Mouse (Mus musculus): ENCODE data around the gene Dcpp1. TPM values are rescaled to one million over a fixed set of nuclear protein-coding genes. Genes with fewer than 3 reads are reported as not detected.

Gene Dcpp1
- polyA plus RNA-seq, 1 experiment from 2014 or later: not detected

DNA sequence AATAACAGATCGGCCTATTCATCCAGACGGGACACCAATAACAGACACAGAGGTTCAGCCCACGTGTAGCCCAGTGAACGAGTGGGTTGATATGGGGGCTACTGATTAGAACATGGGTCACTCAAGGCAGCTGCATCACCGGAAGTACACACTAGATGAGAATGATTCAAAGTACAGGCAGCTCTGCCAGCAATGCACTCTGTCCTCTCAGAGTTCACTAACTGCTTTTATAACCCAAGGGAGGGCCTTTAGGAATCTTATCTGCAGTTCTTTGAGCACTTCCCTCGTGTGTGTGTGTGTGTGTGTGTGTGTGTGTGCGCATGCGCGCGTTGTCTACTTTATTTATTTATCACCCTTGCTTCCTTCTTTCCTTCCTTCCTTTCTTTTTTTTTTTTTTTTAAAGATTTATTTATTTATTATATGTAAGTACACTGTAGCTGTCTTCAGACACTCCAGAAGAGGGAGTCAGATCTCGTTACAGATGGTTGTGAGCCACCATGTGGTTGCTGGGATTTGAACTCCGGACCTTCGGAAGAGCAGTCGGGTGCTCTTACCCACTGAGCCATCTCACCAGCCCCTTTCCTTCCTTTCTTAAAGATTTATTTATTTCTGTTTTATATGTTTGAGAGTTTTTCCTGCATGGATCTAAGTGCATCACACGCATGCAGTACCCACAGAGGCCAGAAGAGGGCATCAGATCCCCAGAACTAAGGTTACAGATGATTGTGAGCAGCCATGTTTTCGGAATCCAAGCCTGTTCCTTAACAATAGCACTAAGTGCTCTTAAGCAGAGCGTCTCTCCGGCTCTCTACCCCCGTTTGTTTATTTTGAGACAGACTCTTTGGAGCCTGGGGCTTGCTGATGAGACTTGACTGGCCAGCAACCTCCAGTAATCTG lies 29.6 kb upstream of the Dcpp1 start:
- no peaks in the 10 kb centered on the region; the same call in 1 of the 2 replicates for H3K4me1 ChIP-seq (ENCODE audit: control insufficient read depth, insufficient read depth, low read length)
- H3K9me3 ChIP-seq (replicated peaks; ENCODE audit: control insufficient read depth, low read length): no peaks in the 10 kb centered on the region
- no peaks in the 10 kb centered on the region for H3K27me3 ChIP-seq (ENCODE audit: control insufficient read depth, insufficient read depth, low read length)
- no peak overlapping the region for H3K4me3 ChIP-seq (ENCODE audit: low read depth, low read length)
- no peaks in the 10 kb centered on the region for H3K36me3 ChIP-seq (replicated peaks; ENCODE audit: control insufficient read depth, insufficient read depth, low read depth, low read length)
- no peak overlapping the region for H3K4me2 ChIP-seq (ENCODE audit: low read depth, low read length)
- DNase-seq (ENCODE audit: low spot score): peak; percentile 82
- H3K27ac ChIP-seq (replicated peaks; ENCODE audit: low read depth, low read length): no peak overlapping the region
- WGBS: 59% methylated on average over 18 of the region's 19 CpGs
- ATAC-seq (replicated peaks; ENCODE audit: insufficient number of reproducible peaks, low FRiP score, low TSS enrichment, low read depth): no peak
- no peak overlapping the region for H3K9ac ChIP-seq (replicated peaks; ENCODE audit: low read length)

DNA sequence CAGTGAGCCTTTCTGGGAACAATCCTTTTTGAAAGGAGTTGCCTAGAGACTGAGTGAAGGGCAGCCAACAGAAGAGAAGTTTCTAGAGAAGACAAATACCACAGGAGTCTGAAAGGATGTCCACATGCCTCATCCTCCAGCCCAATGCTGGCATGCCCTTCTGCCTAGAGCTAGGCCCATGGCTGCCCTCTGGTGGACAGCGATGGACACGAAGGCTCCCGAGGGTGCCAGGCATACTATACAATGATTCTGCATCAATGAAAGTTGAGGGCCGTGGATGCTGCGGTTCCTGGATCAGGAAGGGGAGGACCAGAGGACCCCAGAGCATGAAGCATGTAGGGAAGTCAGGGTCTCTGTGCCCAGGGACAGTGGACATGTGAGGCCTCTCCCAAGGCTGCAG lies 27.4 kb upstream of the Dcpp1 start:
- Histone ChIP-seq H3K27me3 (ENCODE audit: control insufficient read depth, insufficient read depth, low read length) (no peaks in the 10 kb centered on the region), H3K9ac (replicated peaks; ENCODE audit: low read length) (no peak overlapping the region), H3K9me3 (replicated peaks; ENCODE audit: control insufficient read depth, low read length) (no peaks in the 10 kb centered on the region), H3K4me2 (ENCODE audit: low read depth, low read length) (no peak overlapping the region), H3K36me3 (replicated peaks; ENCODE audit: control insufficient read depth, insufficient read depth, low read depth, low read length) (no peaks in the 10 kb centered on the region), H3K4me3 (ENCODE audit: low read depth, low read length) (no peak overlapping the region), H3K4me1 (ENCODE audit: control insufficient read depth, insufficient read depth, low read length) (no peaks in the 10 kb centered on the region; the same call in 1 of the 2 replicates), H3K27ac (replicated peaks; ENCODE audit: low read depth, low read length) (no peak overlapping the region)
- ATAC-seq (replicated peaks; ENCODE audit: insufficient number of reproducible peaks, low FRiP score, low TSS enrichment, low read depth) (no peak), DNase-seq (ENCODE audit: low spot score) (peak; percentile 60)
- WGBS: 30% methylated on average over 5 of the region's 5 CpGs

DNA sequence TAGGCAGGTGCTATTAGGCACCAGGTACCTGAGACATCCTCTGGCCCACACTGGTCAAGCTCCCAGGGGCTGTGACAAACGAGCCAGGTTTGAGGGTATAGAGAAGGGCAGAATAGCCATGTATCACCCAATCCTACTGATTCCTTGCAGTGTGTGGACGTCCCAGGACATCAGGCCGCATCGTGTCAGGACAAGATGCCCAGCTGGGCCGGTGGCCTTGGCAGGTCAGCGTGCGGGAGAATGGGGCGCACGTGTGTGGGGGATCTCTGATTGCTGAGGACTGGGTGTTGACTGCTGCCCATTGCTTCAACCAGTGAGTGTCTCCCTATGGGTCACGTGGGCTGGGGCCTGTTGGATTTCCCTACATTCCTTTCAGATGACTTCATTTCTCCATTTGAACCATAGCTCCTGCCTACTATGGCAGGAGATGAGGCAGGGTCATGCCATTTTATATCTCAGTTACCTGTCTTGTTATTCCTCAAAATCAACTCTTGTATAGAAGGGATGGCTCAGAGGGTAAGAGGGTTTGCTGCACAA lies 26.4 kb upstream of the Dcpp1 start:
- DNase-seq (ENCODE audit: low spot score) (no peak), ATAC-seq (replicated peaks; ENCODE audit: insufficient number of reproducible peaks, low FRiP score, low TSS enrichment, low read depth) (no peak)
- no peaks in the 10 kb centered on the region for H3K27me3 ChIP-seq (ENCODE audit: control insufficient read depth, insufficient read depth, low read length)
- no peak overlapping the region for H3K9ac ChIP-seq (replicated peaks; ENCODE audit: low read length)
- 85% methylated on average over 10 of the region's 10 CpGs for WGBS
- no peak overlapping the region for H3K4me3 ChIP-seq (ENCODE audit: low read depth, low read length)
- no peaks in the 10 kb centered on the region for H3K36me3 ChIP-seq (replicated peaks; ENCODE audit: control insufficient read depth, insufficient read depth, low read depth, low read length)
- H3K4me1 ChIP-seq (ENCODE audit: control insufficient read depth, insufficient read depth, low read length): no peaks in the 10 kb centered on the region; the same call in 1 of the 2 replicates
- no peak overlapping the region for H3K27ac ChIP-seq (replicated peaks; ENCODE audit: low read depth, low read length)
- no peaks in the 10 kb centered on the region for H3K9me3 ChIP-seq (replicated peaks; ENCODE audit: control insufficient read depth, low read length)
- H3K4me2 ChIP-seq (ENCODE audit: low read depth, low read length): no peak overlapping the region

DNA sequence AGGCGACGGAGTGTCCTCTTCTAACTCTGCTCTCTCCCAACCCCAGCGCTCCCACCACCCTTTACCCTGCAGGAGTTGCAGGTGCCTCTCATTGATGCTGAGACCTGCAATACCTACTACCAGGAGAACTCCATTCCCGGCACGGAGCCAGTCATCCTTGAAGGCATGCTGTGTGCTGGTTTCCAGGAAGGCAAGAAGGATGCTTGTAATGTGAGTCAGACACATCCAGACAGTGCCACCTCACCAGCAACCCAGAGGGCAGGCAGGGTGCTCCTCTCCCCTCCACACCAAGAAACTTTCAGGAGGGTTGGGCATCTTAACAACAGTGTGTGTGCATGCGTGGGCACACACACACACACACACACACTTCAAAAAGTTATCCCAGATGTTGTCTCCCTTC lies 23.5 kb upstream of the Dcpp1 start:
- H3K9me3 ChIP-seq (replicated peaks; ENCODE audit: control insufficient read depth, low read length): no peaks in the 10 kb centered on the region
- WGBS: 80% methylated on average over 6 of the region's 6 CpGs
- H3K4me3 ChIP-seq (ENCODE audit: low read depth, low read length): no peak overlapping the region
- no peak overlapping the region for H3K4me2 ChIP-seq (ENCODE audit: low read depth, low read length)
- no peak for DNase-seq (ENCODE audit: low spot score)
- no peak overlapping the region for H3K27ac ChIP-seq (replicated peaks; ENCODE audit: low read depth, low read length)
- H3K27me3 ChIP-seq (ENCODE audit: control insufficient read depth, insufficient read depth, low read length): no peaks in the 10 kb centered on the region
- no peaks in the 10 kb centered on the region for H3K36me3 ChIP-seq (replicated peaks; ENCODE audit: control insufficient read depth, insufficient read depth, low read depth, low read length)
- H3K4me1 ChIP-seq (ENCODE audit: control insufficient read depth, insufficient read depth, low read length): no peaks in the 10 kb centered on the region; the same call in 1 of the 2 replicates
- H3K9ac ChIP-seq (replicated peaks; ENCODE audit: low read length): no peak overlapping the region
- ATAC-seq (replicated peaks; ENCODE audit: insufficient number of reproducible peaks, low FRiP score, low TSS enrichment, low read depth): no peak

DNA sequence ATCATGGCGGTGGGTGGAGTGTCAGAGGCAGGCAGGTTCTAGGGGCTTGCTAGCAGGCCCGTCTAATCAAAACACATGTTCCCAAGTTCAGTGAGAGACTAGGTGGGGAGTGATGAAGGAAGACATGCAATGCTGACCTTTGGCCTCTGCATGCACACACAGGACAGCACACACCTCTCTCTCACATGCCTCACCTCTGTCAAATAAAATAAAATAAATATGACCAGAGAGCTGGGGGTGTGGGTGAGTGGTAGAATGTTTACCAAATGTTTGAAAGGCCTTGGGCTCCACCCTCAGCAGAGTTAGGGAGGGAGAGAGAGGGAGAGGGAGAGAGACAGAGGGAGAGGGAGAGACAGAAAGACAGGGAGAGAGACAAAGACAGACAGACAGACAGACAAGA lies 22.8 kb upstream of the Dcpp1 start:
- WGBS: 67% methylated on average over 2 of the region's 2 CpGs

DNA sequence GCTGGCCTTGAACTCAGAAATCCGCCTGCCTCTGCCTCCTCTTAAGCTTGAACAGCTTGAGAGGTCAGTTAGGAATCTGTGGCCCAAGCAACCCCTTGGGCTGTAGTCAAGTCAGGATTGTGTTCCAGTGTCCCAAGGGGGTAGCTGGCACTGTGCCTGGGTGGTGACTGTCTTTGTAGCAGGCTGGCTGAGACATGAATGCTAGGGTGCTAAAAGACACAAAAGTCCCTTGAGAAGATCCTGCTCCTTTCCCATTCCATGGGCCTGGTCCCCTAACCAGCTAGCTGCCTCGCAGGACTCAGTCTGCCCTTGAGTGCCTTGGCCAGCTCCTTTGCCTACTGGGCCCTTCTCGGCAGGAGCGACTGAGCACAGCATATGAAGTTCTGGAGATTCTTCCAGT lies 17.8 kb upstream of the Dcpp1 start:
- H3K36me3 ChIP-seq (replicated peaks; ENCODE audit: control insufficient read depth, insufficient read depth, low read depth, low read length): no peaks in the 10 kb centered on the region
- H3K4me1 ChIP-seq (ENCODE audit: control insufficient read depth, insufficient read depth, low read length): no peaks in the 10 kb centered on the region
- H3K9ac ChIP-seq (replicated peaks; ENCODE audit: low read length): no peak overlapping the region
- no peak for ATAC-seq (replicated peaks; ENCODE audit: insufficient number of reproducible peaks, low FRiP score, low TSS enrichment, low read depth)
- WGBS: 92% methylated on average over 4 of the region's 4 CpGs
- H3K9me3 ChIP-seq (replicated peaks; ENCODE audit: control insufficient read depth, low read length): no peaks in the 10 kb centered on the region
- H3K27me3 ChIP-seq (ENCODE audit: control insufficient read depth, insufficient read depth, low read length): no peaks in the 10 kb centered on the region
- no peak for DNase-seq (ENCODE audit: low spot score)
- no peak overlapping the region for H3K4me2 ChIP-seq (ENCODE audit: low read depth, low read length)
- H3K4me3 ChIP-seq (ENCODE audit: low read depth, low read length): no peak overlapping the region
- H3K27ac ChIP-seq (replicated peaks; ENCODE audit: low read depth, low read length): no peak overlapping the region

More for the DNA sequence above, 22.8 kb upstream of the Dcpp1 start:
- Histone ChIP-seq H3K4me1 (ENCODE audit: control insufficient read depth, insufficient read depth, low read length) (no peaks in the 10 kb centered on the region; the same call in 1 of the 2 replicates), H3K27me3 (ENCODE audit: control insufficient read depth, insufficient read depth, low read length) (no peaks in the 10 kb centered on the region), H3K4me3 (ENCODE audit: low read depth, low read length) (no peak overlapping the region), H3K27ac (replicated peaks; ENCODE audit: low read depth, low read length) (no peak overlapping the region), H3K9ac (replicated peaks; ENCODE audit: low read length) (no peak overlapping the region), H3K36me3 (replicated peaks; ENCODE audit: control insufficient read depth, insufficient read depth, low read depth, low read length) (no peaks in the 10 kb centered on the region), H3K4me2 (ENCODE audit: low read depth, low read length) (no peak overlapping the region), H3K9me3 (replicated peaks; ENCODE audit: control insufficient read depth, low read length) (no peaks in the 10 kb centered on the region)
- DNase-seq (ENCODE audit: low spot score) (no peak), ATAC-seq (replicated peaks; ENCODE audit: insufficient number of reproducible peaks, low FRiP score, low TSS enrichment, low read depth) (no peak)

DNA sequence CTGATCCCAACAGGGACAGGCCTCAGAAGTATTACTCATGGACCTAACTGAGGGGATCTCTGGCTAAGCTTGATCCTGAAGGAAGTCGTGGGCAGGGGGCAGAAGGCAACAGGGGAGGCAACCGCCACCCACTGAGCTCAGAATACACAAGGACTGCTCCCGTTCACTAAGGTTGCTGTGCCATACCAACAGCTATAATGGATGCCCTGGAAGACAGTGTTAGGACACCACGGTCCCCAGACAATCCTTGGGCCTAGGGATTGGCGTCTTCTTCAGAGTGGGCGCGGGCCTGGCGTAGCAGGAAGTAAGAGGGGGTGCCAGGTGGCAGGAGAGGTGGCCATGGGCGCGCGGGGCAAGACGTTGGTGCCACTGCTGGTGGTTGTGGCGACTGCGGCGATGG lies 12.9 kb upstream of the Dcpp1 start, which contains the start of gene Prss21:
TSS of gene Prss21 (plus strand) at position 301 of the 400 bp plus-strand sequence.
- no peaks in the 10 kb centered on the region for H3K9me3 ChIP-seq (replicated peaks; ENCODE audit: control insufficient read depth, low read length)
- no peak within 1 kb of the TSS for H3K9ac ChIP-seq (replicated peaks; ENCODE audit: low read length)
- no peaks in the 10 kb centered on the region for H3K36me3 ChIP-seq (replicated peaks; ENCODE audit: control insufficient read depth, insufficient read depth, low read depth, low read length)
- H3K4me1 ChIP-seq (ENCODE audit: control insufficient read depth, insufficient read depth, low read length): no peaks in the 10 kb centered on the region
- H3K27ac ChIP-seq (replicated peaks; ENCODE audit: low read depth, low read length): no peak within 1 kb of the TSS
- H3K4me3 ChIP-seq (ENCODE audit: low read depth, low read length): no peak within 1 kb of the TSS
- H3K4me2 ChIP-seq (ENCODE audit: low read depth, low read length): no peak within 1 kb of the TSS
- no peak for DNase-seq (ENCODE audit: low spot score)
- no peaks in the 10 kb centered on the region for H3K27me3 ChIP-seq (ENCODE audit: control insufficient read depth, insufficient read depth, low read length)
- ATAC-seq (replicated peaks; ENCODE audit: insufficient number of reproducible peaks, low FRiP score, low TSS enrichment, low read depth): no peak
- WGBS: 85% methylated on average over 15 of the region's 15 CpGs

DNA sequence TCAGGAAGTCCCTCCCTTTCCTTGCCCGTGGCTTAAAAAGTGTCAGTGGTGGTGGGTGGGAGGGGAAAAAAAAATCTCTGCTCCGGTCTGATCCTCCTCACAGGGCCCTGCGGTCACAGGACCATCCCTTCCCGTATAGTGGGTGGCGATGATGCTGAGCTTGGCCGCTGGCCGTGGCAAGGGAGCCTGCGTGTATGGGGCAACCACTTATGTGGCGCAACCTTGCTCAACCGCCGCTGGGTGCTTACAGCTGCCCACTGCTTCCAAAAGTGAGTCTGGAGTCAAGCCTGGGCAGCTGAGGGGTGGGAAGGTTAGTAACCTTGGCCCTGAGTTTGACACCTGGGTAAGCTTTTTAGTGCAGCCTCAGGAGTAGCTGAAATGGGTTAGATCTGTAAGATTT lies 12.2 kb upstream of the Dcpp1 start:
- no peaks in the 10 kb centered on the region for H3K4me1 ChIP-seq (ENCODE audit: control insufficient read depth, insufficient read depth, low read length)
- H3K36me3 ChIP-seq (replicated peaks; ENCODE audit: control insufficient read depth, insufficient read depth, low read depth, low read length): no peaks in the 10 kb centered on the region
- H3K9me3 ChIP-seq (replicated peaks; ENCODE audit: control insufficient read depth, low read length): no peaks in the 10 kb centered on the region
- no peak for DNase-seq (ENCODE audit: low spot score)
- no peak overlapping the region for H3K4me2 ChIP-seq (ENCODE audit: low read depth, low read length)
- H3K4me3 ChIP-seq (ENCODE audit: low read depth, low read length): no peak overlapping the region
- no peak overlapping the region for H3K9ac ChIP-seq (replicated peaks; ENCODE audit: low read length)
- H3K27ac ChIP-seq (replicated peaks; ENCODE audit: low read depth, low read length): no peak overlapping the region
- WGBS: 90% methylated on average over 11 of the region's 11 CpGs
- ATAC-seq (replicated peaks; ENCODE audit: insufficient number of reproducible peaks, low FRiP score, low TSS enrichment, low read depth): no peak
- no peaks in the 10 kb centered on the region for H3K27me3 ChIP-seq (ENCODE audit: control insufficient read depth, insufficient read depth, low read length)
